Mouse (Mus musculus) neural tube, embryonic 14.5 days (tissue): Measurements from ENCODE around the gene Chmp3. TPM values are rescaled to one million over a fixed set of nuclear protein-coding genes. Genes with fewer than 3 reads are reported as not detected.

Source experiments
- ATAC-seq: fragments of 200-750 bp; cut with Nextera tagmentation; 2 replicates; pipeline ENCODE4 v1.8.0; 2017; ENCODE audit warnings: low read depth, mild to moderate bottlenecking, moderate TSS enrichment, moderate library complexity
- H3K27ac ChIP-seq: fragments of 300-500 bp; sonication (generic); 2 replicates; pipeline ENCODE4 v1.5.1; 2014; ENCODE audit warnings: low read depth, mild to moderate bottlenecking, control low read depth, low read length, moderate library complexity, mixed read lengths
- H3K27me3 ChIP-seq: fragments of 300-500 bp; sonication (generic); 2 replicates; pipeline ENCODE4 v1.6.1; 2014; ENCODE audit warnings: low read length; ENCODE audit not compliant: control insufficient read depth, insufficient read depth
- H3K36me3 ChIP-seq: fragments of 300-500 bp; sonication (generic); 2 replicates; pipeline ENCODE4 v1.6.1; 2014; ENCODE audit warnings: low read length, mixed read lengths; ENCODE audit not compliant: control insufficient read depth, insufficient read depth
- H3K4me1 ChIP-seq: fragments of 300-500 bp; sonication (generic); 2 replicates; pipeline ENCODE4 v1.6.1; 2014; ENCODE audit warnings: low read length; ENCODE audit not compliant: control insufficient read depth, insufficient read depth
- H3K4me2 ChIP-seq: fragments of 300-500 bp; sonication (generic); 2 replicates; pipeline ENCODE4 v1.6.1; 2014; ENCODE audit warnings: mild to moderate bottlenecking, low read depth, low read length, control low read depth
- H3K4me3 ChIP-seq: fragments of 300-500 bp; sonication (generic); 2 replicates; pipeline ENCODE4 v1.5.1; 2014; ENCODE audit warnings: low read depth, low read length, control low read depth, mixed read lengths
- H3K9ac ChIP-seq: fragments of 300-500 bp; sonication (generic); replicated peaks from 2 replicates; pipeline ENCODE4 v1.6.1; 2014; ENCODE audit warnings: low read depth, mild to moderate bottlenecking, control low read depth, low read length, mixed read lengths
- H3K9me3 ChIP-seq: fragments of 300-500 bp; sonication (generic); 2 replicates; pipeline ENCODE4 v1.6.1; 2016; ENCODE audit warnings: low read length; ENCODE audit not compliant: control insufficient read depth
- WGBS: fragments of 180-500 bp; shearing (Covaris S2); extraction: QIAGEN DNeasy Blood & Tissue Kit; methylation state at CpG from one replicate; pipeline ENCODE4 v1.1.7; 2014; 5-methylcytosine and 5-hydroxymethylcytosine counted together
- polyA plus RNA-seq: library from polyadenylated mRNA; unstranded; fragments of >200 nt; fragmentation: Nextera tagmentation; extraction: Ambion mirVana; gene quantifications from 2 replicates; pipeline ENCODE4 v1.2.1, GENCODE M21; 2014

The Chmp3 gene
- polyA plus RNA-seq, 1 experiment from 2014 or later = 51.0 TPM

DNA sequence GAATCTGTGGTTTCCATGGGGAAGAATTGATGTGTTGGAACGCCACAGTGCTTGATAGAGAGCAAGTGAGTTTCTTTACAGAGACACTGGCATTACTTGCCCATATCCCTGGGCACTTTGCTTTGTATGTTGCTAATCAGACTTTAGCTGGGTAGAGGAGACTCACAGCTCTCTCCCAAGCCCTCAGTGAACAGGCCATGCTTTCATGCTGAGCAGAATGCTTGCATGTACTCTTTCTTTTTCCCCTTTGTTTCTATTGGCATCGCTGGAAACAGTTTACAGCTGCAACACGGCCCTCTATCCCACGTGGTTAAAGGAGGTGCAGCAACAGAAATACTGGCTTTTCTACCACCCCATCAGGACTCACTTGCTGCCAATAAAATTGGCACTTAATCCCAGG is 39.6 kb downstream of the Chmp3 start:
- H3K9ac ChIP-seq = no peak overlapping the region
- no peak overlapping the region for H3K4me2 ChIP-seq
- H3K4me1 ChIP-seq = no peaks in the 10 kb centered on the region
- H3K9me3 ChIP-seq = no peaks in the 10 kb centered on the region
- 59% methylated on average over 4 of the region's 4 CpGs for WGBS
- H3K27me3 ChIP-seq = no peaks in the 10 kb centered on the region
- no peak overlapping the region for H3K27ac ChIP-seq
- no peak for ATAC-seq
- H3K36me3 ChIP-seq = peaks cover 14% of the 10 kb centered on the region
- H3K4me3 ChIP-seq = no peak overlapping the region

DNA sequence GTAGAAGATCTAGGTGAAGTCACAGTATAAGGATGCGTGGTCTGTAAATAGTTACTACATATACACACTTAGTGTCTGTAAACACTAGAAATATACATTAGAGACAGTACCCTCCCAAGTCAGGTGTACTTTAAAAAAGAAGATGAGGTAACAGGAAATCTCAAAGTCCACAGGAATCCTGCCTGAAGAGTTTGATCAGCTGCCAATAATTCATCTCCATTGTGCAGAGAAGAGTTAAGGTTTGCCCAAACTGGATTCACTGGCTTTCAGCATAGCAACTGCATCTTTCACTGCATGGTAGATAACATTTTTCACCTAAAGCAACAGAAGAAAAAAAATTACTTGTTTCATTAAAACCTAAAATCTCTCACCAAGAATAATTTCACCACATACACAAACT is 45.8 kb downstream of the Chmp3 start:
- H3K4me2 ChIP-seq = no peak overlapping the region
- no peak for ATAC-seq
- H3K27me3 ChIP-seq = no peaks in the 10 kb centered on the region
- 98% methylated on average over 1 of the region's 1 CpGs for WGBS
- no peaks in the 10 kb centered on the region for H3K9me3 ChIP-seq
- no peak overlapping the region for H3K4me3 ChIP-seq
- peaks cover 63% of the 10 kb centered on the region for H3K36me3 ChIP-seq
- no peak overlapping the region for H3K27ac ChIP-seq
- H3K9ac ChIP-seq = no peak overlapping the region
- no peaks in the 10 kb centered on the region for H3K4me1 ChIP-seq

DNA sequence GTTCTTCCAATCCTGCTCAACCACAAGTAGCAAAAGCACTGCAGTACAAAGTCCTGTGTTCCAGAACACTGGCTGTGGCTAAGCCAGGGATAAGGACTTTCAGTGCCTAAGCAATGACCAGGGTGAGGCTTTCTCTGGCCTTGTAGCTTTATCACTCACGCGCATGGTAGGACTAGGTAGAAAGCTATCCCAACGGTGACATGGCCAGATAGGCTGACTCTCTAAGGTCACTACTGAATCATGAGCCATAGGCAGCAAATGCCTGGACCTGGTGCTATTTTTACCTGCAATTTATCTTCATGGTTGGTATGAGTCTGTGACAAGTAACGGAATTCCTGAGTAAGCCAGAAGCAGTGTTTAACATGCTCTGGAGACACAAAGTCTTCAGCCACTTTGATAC is 46.6 kb downstream of the Chmp3 start:
- Histone ChIP-seq H3K4me1 (no peaks in the 10 kb centered on the region), H3K27ac (no peak overlapping the region), H3K4me2 (no peak overlapping the region), H3K9ac (no peak overlapping the region), H3K4me3 (no peak overlapping the region), H3K36me3 (peaks cover 67% of the 10 kb centered on the region), H3K9me3 (no peaks in the 10 kb centered on the region), H3K27me3 (no peaks in the 10 kb centered on the region)
- WGBS = 99% methylated on average over 4 of the region's 4 CpGs
- no peak for ATAC-seq

DNA sequence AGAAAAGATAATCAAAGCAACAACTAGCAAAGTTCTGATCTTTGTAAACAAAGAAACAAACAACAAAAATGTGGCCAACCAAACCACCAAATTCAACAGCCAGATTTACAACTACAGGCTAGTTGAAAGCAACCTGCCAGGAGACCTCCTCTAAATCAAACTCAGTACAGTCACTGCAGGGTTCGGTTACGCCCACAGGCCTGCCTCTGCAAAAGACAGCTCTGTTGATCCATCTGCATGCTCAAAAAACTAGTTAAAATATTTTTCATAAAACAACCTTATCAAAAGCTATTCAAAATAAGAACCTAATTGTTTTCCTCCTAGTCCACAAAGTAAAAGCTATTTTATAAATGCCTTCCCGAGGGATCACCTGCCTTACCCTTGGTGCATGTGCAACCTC is 64.2 kb downstream of the Chmp3 start:
- Histone ChIP-seq H3K9me3 (no peaks in the 10 kb centered on the region), H3K36me3 (peaks cover 67% of the 10 kb centered on the region), H3K27me3 (no peaks in the 10 kb centered on the region), H3K9ac (no peak overlapping the region), H3K4me2 (no peak overlapping the region), H3K4me3 (no peak overlapping the region), H3K4me1 (no peaks in the 10 kb centered on the region), H3K27ac (no peak overlapping the region)
- whole genome bisulfite sequencing = 92% methylated on average over 3 of the region's 3 CpGs
- no peak for ATAC-seq

DNA sequence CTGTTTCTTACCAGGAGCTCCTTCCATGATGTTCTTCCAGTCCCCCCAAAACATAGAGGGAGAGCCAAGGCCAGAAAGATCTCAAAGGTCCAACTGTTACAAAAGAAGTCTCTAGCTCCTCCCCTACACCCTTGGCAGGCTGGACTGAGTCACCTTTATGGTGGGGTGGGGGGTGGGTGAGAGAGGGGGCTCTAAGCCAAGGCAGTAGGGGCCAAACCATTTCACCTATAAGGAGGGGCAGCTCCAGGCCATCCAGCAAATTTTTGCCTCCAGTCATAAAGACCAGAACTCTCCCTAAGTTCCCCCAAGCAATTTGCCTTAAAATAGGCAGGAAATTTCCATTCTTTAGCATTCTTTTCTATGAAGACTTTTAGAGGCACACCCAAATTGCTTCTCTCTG is 65.4 kb downstream of the Chmp3 start:
- Histone ChIP-seq H3K9me3 (no peaks in the 10 kb centered on the region), H3K9ac (no peak overlapping the region), H3K27me3 (no peaks in the 10 kb centered on the region), H3K4me1 (no peaks in the 10 kb centered on the region), H3K36me3 (peaks cover 60% of the 10 kb centered on the region), H3K27ac (no peak overlapping the region), H3K4me2 (no peak overlapping the region), H3K4me3 (no peak overlapping the region)
- ATAC-seq = no peak

DNA sequence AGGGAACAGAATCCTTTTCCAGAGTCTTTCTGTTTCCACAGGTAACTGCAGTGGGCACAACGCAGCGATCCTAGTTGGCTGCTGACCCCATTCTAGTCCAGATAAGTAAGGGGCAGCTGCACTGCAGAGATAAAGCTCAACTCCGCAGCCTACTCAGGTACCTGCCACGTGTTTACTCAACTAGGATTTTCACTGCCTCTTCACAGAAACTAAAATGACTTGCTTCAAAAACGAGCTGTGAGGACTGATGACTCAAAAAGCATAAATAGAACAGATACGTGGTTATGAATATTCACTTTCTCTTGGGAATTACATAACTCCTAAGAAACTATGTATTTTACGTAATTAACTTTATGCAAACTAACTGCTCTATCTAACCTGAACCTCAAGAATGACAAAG is 66.4 kb downstream of the Chmp3 start:
- Histone ChIP-seq H3K36me3 (peaks cover 56% of the 10 kb centered on the region), H3K27me3 (no peaks in the 10 kb centered on the region), H3K4me1 (no peaks in the 10 kb centered on the region), H3K4me2 (no peak overlapping the region), H3K9ac (no peak overlapping the region), H3K27ac (no peak overlapping the region), H3K4me3 (no peak overlapping the region), H3K9me3 (no peaks in the 10 kb centered on the region)
- no peak for ATAC-seq
- 94% methylated on average over 7 of the region's 7 CpGs for WGBS

DNA sequence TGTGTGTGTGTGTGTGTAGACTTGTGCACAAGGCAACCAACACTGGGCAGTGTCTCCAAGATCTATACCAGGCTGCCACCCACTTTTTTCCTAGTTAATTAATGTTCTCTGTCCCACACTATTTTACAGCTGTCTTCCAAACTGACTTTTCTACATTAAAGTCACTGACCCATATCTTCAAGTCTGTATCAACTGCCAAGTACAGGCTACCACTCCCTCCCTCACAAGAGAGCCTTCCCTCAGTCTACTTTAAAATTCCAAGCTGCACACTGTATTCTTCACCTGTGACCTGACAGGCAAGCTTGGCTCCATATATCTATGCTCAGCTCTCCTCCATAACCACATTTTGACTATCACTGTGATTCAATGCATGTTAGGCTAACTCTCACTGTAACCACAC is 69.6 kb downstream of the Chmp3 start:
- Histone ChIP-seq H3K4me2 (no peak overlapping the region), H3K4me1 (no peaks in the 10 kb centered on the region), H3K9me3 (no peaks in the 10 kb centered on the region), H3K27me3 (no peaks in the 10 kb centered on the region), H3K4me3 (no peak overlapping the region), H3K27ac (no peak overlapping the region), H3K36me3 (peaks cover 64% of the 10 kb centered on the region), H3K9ac (no peak overlapping the region)
- ATAC-seq = no peak

DNA sequence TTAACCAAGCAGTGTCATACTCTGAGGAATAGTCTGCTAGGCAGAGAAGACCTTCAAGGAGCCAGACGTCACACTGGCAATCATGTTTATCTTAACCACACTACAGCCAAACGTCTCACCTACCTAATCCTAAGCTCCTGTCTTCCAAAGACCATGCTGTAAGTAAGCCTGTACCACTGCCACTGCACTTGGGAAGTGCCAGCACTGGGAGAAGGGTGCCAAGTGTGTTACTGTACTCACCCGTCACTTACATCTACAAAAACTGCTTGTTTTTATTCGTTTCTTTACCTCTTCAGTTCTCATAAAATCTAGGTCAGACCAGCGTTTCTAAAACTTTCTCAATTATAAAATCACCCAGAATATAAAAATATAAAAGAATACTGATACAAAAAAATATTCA is 73.4 kb downstream of the Chmp3 start:
- H3K27ac ChIP-seq = no peak overlapping the region
- no peak overlapping the region for H3K9ac ChIP-seq
- H3K4me3 ChIP-seq = no peak overlapping the region
- H3K36me3 ChIP-seq = peaks cover 71% of the 10 kb centered on the region
- 91% methylated on average over 5 of the region's 5 CpGs for WGBS
- H3K4me1 ChIP-seq = no peaks in the 10 kb centered on the region
- no peak overlapping the region for H3K4me2 ChIP-seq
- ATAC-seq = no peak
- no peaks in the 10 kb centered on the region for H3K9me3 ChIP-seq
- H3K27me3 ChIP-seq = no peaks in the 10 kb centered on the region

DNA sequence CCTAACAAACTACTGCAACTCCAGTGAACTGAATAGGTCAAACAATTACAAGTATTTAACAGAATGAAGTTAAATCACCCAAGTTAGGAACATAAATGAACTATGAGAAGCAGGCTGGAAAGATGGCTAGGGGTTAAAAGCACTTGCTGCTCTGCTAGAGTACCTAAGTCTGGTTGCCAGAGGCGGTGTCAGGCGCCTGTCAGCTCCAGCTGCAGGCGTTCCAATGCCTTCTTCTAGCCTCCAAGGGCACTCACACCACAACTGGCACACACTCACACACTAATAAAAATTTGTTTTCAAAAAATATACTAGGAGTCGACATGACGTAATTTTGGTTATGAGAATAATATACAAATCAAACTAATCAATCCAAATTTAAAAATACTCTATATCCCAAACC is 78.0 kb downstream of the Chmp3 start:
- no peak overlapping the region for H3K27ac ChIP-seq
- no peaks in the 10 kb centered on the region for H3K9me3 ChIP-seq
- H3K9ac ChIP-seq = no peak overlapping the region
- no peak overlapping the region for H3K4me3 ChIP-seq
- H3K4me1 ChIP-seq = no peaks in the 10 kb centered on the region
- no peaks in the 10 kb centered on the region for H3K27me3 ChIP-seq
- peaks cover 71% of the 10 kb centered on the region for H3K36me3 ChIP-seq
- 93% methylated on average over 5 of the region's 5 CpGs for WGBS
- no peak for ATAC-seq
- no peak overlapping the region for H3K4me2 ChIP-seq

DNA sequence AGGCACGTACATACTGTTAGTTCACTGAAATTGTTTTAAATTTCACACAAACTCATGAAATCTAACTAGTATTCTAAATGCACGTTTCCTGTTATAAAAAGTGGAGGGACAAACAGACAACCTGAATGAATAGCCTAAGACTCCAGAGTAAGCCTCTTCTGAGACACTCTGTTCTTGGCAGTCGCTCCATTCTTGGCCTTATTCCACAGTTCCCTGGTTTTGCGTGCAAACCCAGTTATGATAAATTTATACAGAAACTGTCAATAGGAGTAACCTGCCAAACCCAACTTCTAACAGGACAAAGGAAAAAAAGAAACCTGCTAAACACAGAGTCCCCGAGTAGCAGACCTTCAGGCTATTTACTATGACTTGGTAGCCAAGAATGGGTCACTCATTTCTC is 78.4 kb downstream of the Chmp3 start:
- H3K36me3 ChIP-seq = peaks cover 71% of the 10 kb centered on the region
- H3K4me3 ChIP-seq = no peak overlapping the region
- no peaks in the 10 kb centered on the region for H3K9me3 ChIP-seq
- no peak overlapping the region for H3K4me2 ChIP-seq
- H3K9ac ChIP-seq = no peak overlapping the region
- H3K27ac ChIP-seq = no peak overlapping the region
- no peak for ATAC-seq
- H3K4me1 ChIP-seq = no peaks in the 10 kb centered on the region
- WGBS = 91% methylated on average over 5 of the region's 5 CpGs
- H3K27me3 ChIP-seq = no peaks in the 10 kb centered on the region
